Mouse (Mus musculus) cerebellum, adult 2 months (tissue): ENCODE results near the gene Sucnr1.

ENCODE experiments used
- CTCF ChIP-seq: fragments of 200-500 bp; IDR thresholded peaks from 2 replicates; pipeline ENCODE4 v1.5.1; 2011; ENCODE audit warnings: low read depth, mild to moderate bottlenecking, control low read depth, low read length, moderate library complexity, borderline replicate concordance; ENCODE audit not compliant: insufficient read depth
- POLR2A ChIP-seq: fragments of 200-500 bp; IDR thresholded peaks from 2 replicates; pipeline ENCODE4 v1.6.1; 2011; ENCODE audit warnings: low read length, control low read depth, borderline replicate concordance; ENCODE audit not compliant: insufficient read depth

DNA sequence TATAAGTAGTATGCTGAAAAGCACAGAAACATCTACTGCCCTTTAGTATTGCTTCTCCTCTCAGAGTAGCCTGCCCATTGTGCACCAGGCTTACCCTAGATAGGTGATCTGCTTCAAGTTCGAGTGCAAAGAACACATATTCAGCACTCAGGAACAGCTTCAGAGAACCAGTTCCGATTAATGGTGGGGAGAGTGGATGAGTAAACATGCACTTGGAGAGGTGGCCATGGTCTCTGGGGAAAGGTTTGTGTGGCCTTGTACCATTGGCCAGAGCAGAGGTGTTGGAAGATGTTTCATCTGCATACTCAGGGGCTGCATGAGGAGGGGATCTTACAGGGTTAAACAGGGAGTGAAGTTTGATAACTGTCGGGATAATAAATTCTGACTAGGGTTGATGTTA, 39.8 kb downstream of the Sucnr1 start:
- TF ChIP-seq POLR2A (no peak), CTCF (no peak)
